Mouse (Mus musculus): ENCODE measurements at regions not wholly inside any gene's neighbourhood (a gene's known extent, or its start where the extent isn't known, plus 50 kb on each side); places are given as distances from the start of the nearest gene placed in this dataset.

DNA sequence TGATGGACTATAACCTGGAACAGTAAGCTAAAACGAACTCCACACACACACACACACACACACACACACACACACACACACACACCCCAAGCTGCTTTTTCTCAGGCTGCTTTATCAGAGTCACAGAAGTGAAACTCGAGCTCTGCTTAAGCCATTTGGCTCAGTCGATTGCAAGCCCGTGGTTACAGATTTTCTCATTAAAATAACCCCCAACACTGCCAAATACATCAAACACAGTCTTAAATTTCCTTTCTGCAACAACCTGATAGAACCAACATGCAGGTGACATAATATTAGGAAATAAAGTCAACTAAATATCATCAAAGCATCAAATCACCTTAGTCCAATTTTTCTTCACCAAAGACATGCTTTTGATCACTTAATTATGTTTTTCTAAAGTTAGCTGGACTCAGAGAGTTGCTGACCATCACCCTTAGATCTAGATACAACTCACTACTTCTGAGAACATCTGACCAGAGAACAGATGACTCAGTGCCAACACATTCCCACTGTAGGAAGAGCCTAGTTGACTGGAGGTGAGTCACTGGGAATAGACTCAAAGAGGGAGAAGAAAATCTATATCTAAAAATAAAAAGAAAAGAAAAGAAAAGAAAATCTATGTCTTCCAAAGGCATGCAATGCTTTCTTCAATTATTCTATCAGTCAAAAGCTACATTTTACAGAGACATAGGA is 251.2 kb downstream of the Tgfb2 start:
- intact Hi-C loops (cut with DNase I) = no loop called here
- no peak for DNase-seq (ENCODE audit: low spot score in 2 of 2)

DNA sequence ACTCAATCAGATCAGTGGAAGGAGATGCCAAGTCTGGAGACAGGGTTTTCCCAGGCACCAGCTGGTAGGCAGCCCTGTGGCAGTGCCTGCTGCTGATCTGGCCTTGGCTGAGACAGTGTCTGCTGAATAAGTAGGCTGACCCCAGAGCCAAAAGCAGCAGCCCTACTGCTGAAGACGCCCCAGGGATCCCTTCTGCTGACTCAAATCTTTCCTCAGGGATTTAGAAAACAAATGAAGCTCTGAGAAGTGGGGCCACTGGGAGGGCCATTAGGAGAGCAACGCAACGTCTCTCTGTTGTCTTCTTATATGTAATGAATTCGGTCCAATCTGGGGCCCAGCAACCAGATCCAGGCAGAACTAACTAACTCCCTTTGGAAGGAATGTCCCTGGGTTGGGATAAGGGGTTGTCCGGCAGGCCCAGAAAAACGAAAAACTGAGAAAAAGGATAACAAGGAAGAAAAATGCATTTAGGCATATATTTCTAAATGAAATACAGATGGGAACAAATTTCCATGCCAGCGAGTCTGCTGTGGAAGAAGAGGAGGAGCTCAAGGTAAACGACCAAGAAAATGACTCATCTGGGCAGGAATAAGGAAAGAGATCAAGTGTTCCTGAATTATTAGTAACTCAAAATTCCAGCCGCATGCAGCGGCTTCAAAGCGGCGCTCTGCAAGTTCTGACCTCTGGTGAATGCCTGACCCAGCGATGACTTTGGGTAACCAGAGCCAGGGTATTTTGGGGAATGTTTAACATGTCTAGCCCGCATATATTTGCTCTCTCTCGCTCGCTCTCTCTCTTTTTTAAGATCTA is 256.7 kb downstream of the Tgfb2 start:
- intact Hi-C loops (cut with DNase I) = no loop called here
- no peak for DNase-seq (ENCODE audit: low spot score in 2 of 2)

DNA sequence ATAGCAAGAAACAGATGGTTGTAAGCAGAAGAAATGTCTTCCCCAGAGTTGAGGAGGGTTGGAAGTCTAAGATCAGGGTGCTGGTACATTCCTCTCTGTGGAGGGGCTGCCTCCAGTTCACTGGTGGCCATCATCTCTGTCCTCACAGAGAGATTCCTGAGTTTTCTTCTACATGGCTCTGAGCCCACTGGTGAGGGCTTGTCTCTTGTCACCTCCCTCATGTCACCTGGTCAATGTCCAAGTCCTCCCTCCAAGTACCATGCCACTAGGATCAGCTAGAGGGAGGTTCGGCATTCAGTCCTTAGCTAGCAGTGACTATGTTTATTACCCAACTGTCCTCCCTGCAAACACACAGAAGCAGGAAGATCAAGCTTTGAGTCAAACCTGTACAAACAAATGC is 258.3 kb downstream of the Tgfb2 start:
- DNase-seq (ENCODE audit: low spot score in 2 of 2) = no peak
- intact Hi-C loops (cut with DNase I) = no loop called here

DNA sequence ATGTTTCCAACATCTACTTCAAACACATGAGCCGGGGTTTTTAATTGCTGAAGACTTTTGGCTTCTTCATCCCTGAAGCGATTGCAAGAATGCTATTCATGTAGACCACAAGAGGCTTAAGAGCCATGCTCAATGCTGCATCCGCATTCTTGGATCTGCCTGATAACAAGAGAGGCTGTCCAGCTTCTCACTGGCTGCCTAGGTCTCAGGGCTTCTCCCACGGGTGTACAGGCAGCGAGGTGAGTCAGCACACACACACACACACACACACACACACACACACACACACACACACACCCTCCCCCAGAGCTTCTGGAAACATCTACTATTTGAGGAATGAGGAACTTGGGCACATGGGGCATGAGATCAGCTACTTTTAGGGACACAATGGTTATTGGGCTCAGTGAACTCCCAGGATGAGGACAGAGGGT is 261.1 kb downstream of the Tgfb2 start:
- DNase-seq (ENCODE audit: low spot score in 2 of 2) = peak in 1 of 2 experiments; percentile 12
- intact Hi-C loops (cut with DNase I) = no loop called here

DNA sequence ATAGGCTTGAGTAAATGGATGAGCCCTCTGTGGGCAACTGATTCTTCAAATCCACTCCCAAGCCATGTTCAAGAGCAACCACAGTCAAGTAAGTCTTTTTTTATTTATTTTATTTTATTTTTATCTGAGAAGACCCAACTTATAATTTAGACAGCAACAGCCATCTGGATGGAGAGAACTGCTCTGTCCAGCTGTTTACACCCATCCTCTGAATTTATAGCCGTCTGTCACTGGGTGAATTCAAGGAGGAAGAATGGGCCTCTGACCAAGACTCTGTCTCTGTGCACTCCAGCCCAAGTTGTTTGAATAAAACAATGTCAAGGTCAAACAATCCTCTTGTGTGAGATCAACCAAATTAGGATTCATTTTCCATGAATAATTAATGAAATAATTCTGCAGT is 263.6 kb downstream of the Tgfb2 start:
- no peak for DNase-seq (ENCODE audit: low spot score in 2 of 2)
- intact Hi-C loops (cut with DNase I) = no loop called here

DNA sequence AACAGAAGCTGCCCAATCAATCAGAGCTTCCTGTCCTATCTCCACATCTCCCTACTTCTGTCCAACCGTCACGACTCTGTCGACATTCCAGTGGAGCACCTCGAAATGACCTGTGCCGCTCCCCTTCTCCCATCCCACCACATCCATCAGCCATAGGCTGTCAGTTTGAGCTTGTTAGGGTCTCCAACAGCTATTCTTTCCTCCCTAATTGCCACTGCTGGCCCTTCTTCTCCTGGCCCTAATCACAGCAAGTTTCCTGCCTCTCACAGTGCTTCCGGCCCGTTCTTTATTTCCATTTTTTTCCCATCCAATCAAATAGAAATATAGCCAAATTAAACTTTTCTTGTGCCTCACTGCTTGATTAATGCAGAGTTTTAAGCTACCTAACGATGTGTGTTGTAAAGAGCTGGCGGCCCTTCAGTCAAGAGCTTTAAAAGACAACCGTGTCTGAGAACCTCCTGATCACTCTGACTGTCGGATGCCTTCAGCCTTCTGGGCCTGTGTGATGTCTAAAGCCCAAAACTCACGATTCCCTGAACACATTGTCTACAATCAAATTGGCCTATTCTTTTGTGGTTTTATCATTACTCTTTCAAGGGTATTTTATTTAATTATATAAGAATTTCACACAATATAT is 270.3 kb downstream of the Tgfb2 start:
- no peak for DNase-seq (ENCODE audit: low spot score in 2 of 2)
- intact Hi-C loops (cut with DNase I) = no loop called here

DNA sequence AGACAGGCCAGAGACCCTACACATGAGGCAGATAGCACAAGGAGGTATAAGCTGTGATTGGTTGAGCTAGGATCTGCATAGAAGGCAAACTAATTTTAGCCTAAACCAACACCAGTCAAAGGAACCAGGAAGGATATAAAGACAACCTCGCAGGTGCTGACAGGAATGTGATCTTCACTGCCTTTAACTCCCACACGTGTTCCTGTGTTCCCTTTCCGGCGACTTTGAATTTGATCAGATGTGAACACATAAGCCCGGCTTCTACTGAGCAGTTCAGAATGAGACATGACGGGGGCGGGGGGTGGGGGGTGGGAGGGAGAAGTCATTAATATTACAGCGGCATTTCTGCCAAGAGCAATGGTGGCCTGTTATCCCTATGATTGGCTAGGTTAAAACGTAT is 271.0 kb downstream of the Tgfb2 start:
- intact Hi-C loops (cut with DNase I) = no loop called here
- peak; percentile 14 to 53 for DNase-seq (ENCODE audit: low spot score in 2 of 2)

DNA sequence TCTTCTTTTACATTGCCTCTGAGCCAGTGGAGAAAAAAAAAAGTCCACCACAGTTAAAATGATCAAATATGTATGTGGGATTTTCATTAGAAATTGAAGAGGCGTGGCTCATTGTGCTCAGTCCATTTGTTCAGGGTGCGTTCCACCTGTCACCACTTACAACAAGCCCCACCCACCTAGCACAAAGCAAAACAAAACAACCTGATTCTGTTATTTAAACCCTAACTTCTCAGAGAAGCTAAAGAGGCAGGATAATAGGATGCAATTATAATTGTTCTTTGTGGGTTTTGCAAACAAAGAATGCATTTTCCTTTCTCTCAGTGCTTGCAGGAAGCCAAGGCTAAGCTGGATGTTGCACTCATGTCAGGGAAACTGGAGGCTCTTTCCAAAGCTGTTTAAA is 271.8 kb downstream of the Tgfb2 start:
- DNase-seq (ENCODE audit: low spot score in 2 of 2) = no peak
- intact Hi-C loops (cut with DNase I) = no loop called here

DNA sequence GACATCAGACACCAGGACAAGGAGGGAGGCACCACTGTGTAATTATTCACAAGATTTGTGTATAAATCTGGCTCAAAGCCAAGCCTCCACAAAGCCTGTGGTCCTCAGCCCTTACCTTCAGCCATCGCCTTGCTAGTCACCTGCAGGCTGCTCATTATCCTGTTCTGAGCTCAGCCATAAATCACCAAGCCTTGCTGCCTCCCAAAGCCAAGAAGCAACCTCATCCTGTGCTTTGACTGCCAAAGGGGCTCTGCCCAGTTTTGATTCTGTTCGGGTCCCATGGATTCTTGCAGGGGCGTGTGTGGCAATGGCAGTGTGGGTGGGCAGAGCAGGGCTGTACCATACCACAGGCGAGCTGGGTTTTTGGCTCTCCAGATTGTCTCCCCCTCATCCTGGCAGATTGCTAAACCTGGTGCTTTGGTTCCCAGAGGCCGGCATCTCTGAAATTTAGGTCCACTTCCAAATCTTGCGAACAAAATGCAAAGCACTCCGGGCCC is 272.6 kb downstream of the Tgfb2 start:
- DNase-seq (ENCODE audit: low spot score in 2 of 2) = no peak
- intact Hi-C loops (cut with DNase I) = no loop called here

DNA sequence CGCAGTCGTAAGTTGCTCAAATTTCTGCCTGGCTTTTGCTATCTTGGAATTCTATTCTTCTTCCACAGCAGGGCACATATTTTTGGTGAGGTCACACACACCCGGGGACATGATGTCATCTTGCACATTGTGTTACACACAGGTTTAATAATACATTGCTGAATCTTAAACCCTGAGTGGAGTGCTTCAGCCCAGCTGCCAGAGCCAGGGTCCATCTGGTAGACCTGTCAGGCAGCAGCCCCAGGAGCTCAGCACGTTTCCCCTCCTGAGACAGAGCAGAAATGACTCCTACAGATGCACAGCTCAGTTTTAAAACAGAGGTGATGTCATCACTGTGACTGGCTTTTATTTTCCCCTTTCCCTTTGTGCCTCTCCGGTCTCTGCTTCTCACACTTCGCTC is 280.4 kb downstream of the Tgfb2 start:
- intact Hi-C loops (cut with DNase I) = no loop called here
- DNase-seq (ENCODE audit: low spot score in 2 of 2) = no peak

DNA sequence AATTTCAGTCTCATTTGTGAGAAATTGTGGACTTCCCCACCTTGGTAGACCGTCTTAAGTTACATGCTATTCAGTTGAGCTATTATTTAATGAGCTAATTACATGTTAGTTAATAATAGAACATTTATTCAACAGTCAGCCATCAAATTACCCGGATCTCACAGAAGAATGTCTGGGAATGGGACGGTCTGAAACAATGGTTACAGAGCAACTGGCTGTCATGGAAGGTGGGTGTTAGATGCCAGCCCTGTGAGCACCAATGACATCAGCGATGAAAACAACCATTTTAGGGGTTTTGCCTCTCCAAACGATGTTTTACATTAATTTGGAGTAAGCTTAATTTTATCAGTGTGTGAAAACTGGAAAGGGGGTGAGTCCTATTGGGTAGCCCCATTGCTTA is 281.7 kb downstream of the Tgfb2 start:
- intact Hi-C loops (cut with DNase I) = no loop called here
- no peak for DNase-seq (ENCODE audit: low spot score in 2 of 2)

DNA sequence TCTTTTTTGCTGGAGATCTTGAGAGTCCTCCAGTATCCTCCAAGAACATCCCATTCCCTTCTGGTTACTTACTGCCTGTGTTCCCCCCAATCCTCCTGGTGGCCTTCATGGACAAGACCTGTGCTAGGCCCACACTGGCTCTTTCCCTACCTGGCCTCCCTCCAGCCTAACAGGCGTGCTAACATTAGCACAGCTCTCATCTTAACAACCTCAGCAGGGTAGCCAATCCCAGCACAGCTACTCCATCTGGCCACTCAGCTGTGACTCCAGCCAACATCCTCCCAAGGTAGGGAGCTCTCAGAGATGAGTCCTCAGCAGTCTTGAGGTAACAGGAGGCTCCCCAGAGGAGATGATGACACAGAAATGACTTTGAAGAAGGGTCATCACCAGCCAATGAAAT is 288.7 kb downstream of the Tgfb2 start:
- intact Hi-C loops (cut with DNase I) = no loop called here
- DNase-seq (ENCODE audit: low spot score in 2 of 2) = no peak

DNA sequence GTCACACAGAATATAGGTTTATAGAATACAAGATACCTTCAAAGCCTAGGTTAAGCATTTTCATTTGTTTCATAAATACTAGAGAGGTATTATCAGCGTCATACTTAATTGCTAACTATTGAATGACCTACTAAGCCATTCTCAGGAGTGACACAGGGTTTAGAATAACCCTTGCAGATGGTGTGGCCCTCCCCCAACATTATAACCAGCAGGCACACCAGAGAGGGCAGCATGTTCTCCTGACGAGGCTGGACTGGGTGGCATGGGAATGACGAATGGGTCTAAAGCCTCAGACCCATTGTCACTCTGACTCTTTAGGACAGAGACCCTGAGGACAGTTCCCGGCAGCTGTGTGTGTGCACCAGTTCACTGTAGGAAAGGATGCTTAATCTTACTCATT is 290.5 kb downstream of the Tgfb2 start:
- DNase-seq (ENCODE audit: low spot score in 2 of 2) = no peak
- intact Hi-C loops (cut with DNase I) = no loop called here

DNA sequence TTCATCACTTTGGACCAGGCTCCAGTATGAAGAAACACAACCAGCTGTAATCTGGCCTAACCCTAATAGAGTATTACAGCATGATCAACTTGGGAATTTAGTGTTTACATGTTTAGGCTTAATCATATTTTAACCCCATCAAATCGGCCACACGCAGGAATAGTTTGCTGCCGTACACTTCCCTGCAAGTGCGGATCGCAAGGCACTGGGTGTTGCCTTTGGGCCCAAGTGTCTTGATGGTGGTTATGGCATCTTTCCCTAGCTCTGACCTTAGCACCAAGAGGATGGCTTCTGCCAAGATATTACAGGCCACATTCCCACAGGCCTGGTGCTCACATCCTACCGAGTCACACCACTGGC is 291.9 kb downstream of the Tgfb2 start:
- DNase-seq (ENCODE audit: low spot score in 2 of 2) = no peak
- intact Hi-C loops (cut with DNase I) = no loop called here

DNA sequence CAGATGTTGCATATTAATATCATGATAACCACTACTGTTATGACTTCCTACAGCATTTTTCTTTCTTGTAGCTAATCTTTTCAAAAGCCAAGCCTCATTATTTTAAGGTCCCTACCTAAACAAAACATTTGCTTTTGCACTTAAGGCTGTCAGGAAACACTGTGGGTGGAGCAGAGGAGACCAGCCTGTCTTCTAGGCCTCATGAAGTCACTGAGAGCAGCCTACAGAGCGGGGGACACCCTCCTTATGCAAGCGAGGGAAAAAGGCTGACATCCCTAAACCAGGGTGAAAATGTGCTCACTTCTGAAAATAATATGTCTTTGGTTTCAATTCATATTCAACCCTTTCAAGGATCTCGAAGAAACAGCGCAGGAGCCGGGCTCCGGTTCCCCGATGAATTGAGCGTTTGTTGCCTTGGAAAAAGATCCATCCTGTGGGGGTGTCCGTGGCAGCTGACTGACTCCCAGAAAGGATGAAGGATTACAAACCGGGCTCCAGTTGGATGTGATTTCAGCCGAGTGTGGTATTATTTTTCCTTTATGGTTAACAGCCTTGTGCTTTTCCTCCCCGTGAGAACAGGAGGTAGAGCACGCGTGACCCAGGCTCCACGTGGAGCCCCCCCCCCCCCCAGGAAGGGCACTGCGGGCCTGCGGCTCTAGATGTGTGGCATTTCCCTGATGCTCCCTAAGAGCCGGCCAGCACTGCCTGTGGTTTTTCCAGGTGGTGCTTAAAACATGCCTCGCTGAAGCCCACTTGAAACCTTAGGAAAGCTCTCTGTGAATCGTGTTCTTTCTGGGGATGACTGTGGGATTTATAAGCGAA is 292.5 kb downstream of the Tgfb2 start:
- peak; percentile 24 to 28 for DNase-seq (ENCODE audit: low spot score in 2 of 2)
- intact Hi-C loops (cut with DNase I) = no loop called here

DNA sequence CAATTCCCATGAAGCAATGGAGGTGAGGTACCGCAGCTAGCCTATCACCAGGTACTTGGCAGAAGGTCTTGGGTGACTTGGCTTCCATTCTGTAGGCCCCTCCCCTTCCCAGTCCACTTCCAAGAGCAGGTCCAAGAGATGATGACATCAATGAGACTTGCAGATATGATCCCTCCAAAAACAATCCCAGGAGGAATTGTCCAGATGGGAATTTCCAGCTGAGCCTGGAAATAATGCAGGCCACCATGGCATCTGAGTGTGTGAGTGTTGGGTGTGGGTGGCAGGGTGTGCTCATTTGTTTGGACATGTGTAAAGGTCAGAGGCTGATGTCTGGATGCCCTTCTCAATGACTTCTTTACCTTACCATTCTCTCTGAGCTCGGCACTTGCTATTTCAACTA is 293.5 kb downstream of the Tgfb2 start:
- intact Hi-C loops (cut with DNase I) = no loop called here
- no peak for DNase-seq (ENCODE audit: low spot score in 2 of 2)

DNA sequence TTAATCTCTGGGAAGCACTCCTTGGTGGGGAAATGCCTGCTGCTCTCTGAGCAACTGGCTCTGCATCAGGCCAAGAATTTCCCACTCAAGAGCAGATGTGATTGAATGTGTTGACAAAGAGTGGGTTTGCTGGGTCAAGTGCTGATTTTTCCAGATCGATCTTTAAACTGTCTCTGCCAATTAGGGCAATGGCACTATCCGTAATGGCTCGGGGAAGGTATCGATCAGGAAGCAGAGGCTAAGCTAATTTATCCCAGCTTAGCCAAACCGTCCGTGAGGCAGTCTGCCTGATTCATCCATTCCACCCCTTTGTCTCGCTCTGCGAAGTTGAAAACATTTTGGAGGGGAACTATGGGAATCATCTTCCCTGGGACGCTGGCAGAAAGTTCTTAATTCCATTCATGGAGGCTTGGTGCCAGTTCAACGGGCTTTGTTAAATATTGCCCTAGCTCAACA is 291.9 kb upstream of the Lyplal1 start:
- DNase-seq (ENCODE audit: low spot score in 2 of 2) = no peak
- intact Hi-C loops (cut with DNase I) = no loop called here

DNA sequence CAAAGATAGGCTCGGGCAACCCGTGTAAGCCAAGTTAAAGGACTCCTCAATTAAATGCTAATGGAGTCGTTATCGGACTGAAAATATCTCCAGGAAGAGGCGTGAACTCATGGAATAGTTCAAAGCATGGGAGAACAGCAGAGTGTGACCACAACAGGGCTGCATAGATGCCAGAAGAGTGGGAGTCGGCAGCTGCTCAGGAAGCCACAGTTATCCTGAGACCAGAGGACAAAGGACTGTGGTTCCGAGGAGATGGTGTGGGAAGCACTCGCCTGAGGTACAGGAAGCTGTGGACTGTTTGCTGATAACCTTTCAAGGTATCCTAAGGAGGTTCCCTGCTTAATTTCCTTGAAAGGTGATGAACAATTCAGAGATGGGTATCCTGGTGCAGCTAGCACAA is 290.5 kb upstream of the Lyplal1 start:
- no peak for DNase-seq (ENCODE audit: low spot score in 2 of 2)
- intact Hi-C loops (cut with DNase I) = no loop called here

DNA sequence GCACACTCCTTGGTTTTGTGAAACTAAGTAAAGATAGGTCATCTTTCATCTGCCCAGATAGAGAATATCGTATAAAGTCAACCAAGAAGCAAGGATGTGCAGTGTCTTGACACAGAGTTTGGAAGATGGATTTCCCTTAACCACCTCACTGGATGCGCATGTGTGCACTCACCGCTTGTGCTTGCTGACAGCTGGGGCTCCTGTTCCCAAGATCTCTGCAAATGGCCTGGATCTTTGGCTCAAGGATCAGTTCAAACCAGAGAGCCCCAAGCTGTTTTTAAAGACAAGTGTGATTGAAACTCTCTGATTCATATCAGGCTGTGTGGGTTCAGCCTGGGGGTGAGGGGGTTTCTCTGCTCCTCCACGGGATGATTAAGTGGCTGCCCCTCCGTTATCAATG is 288.6 kb upstream of the Lyplal1 start:
- DNase-seq (ENCODE audit: low spot score in 2 of 2) = no peak
- intact Hi-C loops (cut with DNase I) = no loop called here

DNA sequence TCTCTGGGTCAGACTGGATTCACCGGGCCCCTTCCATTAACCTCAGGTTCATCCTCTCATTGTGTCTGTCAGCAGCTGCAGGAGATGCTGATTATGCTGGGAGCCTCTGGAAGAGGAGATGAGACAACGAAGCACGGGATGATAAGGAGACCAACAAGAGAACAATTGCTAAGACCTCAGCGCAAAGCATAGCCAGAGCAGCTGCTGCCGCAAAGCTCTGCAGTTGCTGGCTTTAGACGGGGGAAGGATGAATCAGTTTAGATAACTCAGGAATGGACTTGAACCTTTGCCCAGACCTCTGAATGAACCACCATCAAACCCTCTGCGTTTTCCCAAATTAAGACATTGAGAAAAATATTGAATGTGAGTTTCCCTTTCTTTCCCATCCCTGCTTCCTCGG is 282.7 kb upstream of the Lyplal1 start:
- no peak for DNase-seq (ENCODE audit: low spot score in 2 of 2)
- intact Hi-C loops (cut with DNase I) = no loop called here
